25 mouse cellular contexts compared by ENCODE assay signal in the genomic region with DNA sequence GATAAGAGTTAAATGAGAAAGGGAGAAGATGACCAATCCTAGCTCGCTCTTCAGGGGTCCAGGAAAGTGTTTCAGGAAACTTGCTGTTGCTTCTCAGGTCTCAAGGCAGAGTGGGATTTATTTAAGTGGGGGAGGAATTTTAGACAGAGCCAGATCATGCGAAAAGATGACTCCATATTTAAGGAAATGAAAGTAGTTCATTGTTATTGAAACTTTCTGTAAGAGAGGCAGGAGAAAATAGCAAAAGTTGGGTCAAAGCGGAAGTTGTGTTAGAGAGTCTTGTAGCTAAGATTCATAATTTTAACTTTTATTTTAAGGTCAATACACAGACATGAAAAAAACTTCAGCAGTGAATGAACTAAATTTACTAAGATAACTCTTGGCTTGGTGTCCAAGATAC. TPM values are rescaled to one million over a fixed set of nuclear protein-coding genes. Genes with fewer than 3 reads are reported as not detected.
"Had no signal": no experiment of that assay in that cellular context is flagged by ENCODE, and none has a peak within 500 bp of the region (broad histone marks: within the 10 kb centered on the region; RNA-seq: fewer than 3 reads in every experiment).

No protein-coding gene starts in this region.

- H3K9ac ChIP-seq: intestine, embryonic 15.5 days; liver, embryonic 14.5 days; lung, embryonic 15.5 days; midbrain, embryonic 13.5 days; neural tube, embryonic 12.5 days; neural tube, embryonic 15.5 days; stomach, embryonic 15.5 days had no signal

- H3K27ac ChIP-seq: intestine, embryonic 15.5 days; left cerebral cortex, adult 2 months; liver, embryonic 14.5 days; lung, embryonic 15.5 days; midbrain, embryonic 10.5 days; midbrain, embryonic 13.5 days; neural tube, embryonic 12.5 days; neural tube, embryonic 15.5 days; stomach, embryonic 15.5 days had no signal

- H3K36me3 ChIP-seq: intestine, embryonic 15.5 days; lung, embryonic 15.5 days; midbrain, embryonic 10.5 days; midbrain, embryonic 13.5 days; neural tube, embryonic 12.5 days; neural tube, embryonic 15.5 days; stomach, embryonic 15.5 days had no signal

- DNase-seq: kidney, adult 11 months; kidney, adult 9 months; kidney, postnatal 14 days; kidney, postnatal 4 days; layer of hippocampus, postnatal 36 days; lung, adult 18-20 months; lung, postnatal 10 days; lung, postnatal 36 days; right cerebral cortex, adult 18-20 months; right cerebral cortex, postnatal 14 days; right cerebral cortex, postnatal 4 days; thymus, postnatal 25 days had no signal

- H3K4me3 ChIP-seq: intestine, embryonic 15.5 days; left cerebral cortex, adult 2 months; lung, embryonic 15.5 days; megakaryocyte, embryonic 14.5 days; midbrain, embryonic 10.5 days; midbrain, embryonic 13.5 days; neural tube, embryonic 12.5 days; neural tube, embryonic 15.5 days; stomach, embryonic 15.5 days had no signal

- ATAC-seq: intestine, embryonic 15.5 days; midbrain, embryonic 13.5 days had no signal

- H3K27me3 ChIP-seq: intestine, embryonic 15.5 days; lung, embryonic 15.5 days; megakaryocyte, embryonic 14.5 days; midbrain, embryonic 13.5 days; neural tube, embryonic 12.5 days; neural tube, embryonic 15.5 days; stomach, embryonic 15.5 days had no signal

- H3K9me3 ChIP-seq: intestine, embryonic 15.5 days; lung, embryonic 15.5 days; megakaryocyte, embryonic 14.5 days; midbrain, embryonic 10.5 days; midbrain, embryonic 13.5 days; neural tube, embryonic 12.5 days; neural tube, embryonic 15.5 days; stomach, embryonic 15.5 days had no signal

- H3K4me2 ChIP-seq: intestine, embryonic 15.5 days; liver, embryonic 11.5 days; lung, embryonic 15.5 days; midbrain, embryonic 13.5 days; neural tube, embryonic 12.5 days; neural tube, embryonic 15.5 days; stomach, embryonic 15.5 days had no signal

- H3K4me1 ChIP-seq: intestine, embryonic 15.5 days; lung, embryonic 15.5 days; megakaryocyte, embryonic 14.5 days; midbrain, embryonic 10.5 days; midbrain, embryonic 13.5 days; neural tube, embryonic 12.5 days; neural tube, embryonic 15.5 days; stomach, embryonic 15.5 days had no signal

RNA-seq across cellular contexts. Expression of a gene that starts 22.0 kb away (rescaled TPM):
- total RNA-seq: layer of hippocampus, adult 18-20 months; layer of hippocampus, postnatal 10 days; layer of hippocampus, postnatal 36 days had no signal
